Mouse (Mus musculus) hindbrain, embryonic 14.5 days (tissue): Measurements from ENCODE around the gene Dffa. TPM values are rescaled to one million over a fixed set of nuclear protein-coding genes. Genes with fewer than 3 reads are reported as not detected.

ENCODE experiments used
- ATAC-seq: fragments of 200-750 bp; cut with Nextera tagmentation; 2 replicates; pipeline ENCODE4 v1.8.0; 2017; ENCODE audit warnings: moderate number of reproducible peaks, mild to moderate bottlenecking, moderate TSS enrichment, moderate library complexity; ENCODE audit not compliant: low FRiP score
- DNase-seq: peaks from one replicate; pipeline ENCODE4 v3.0.0-alpha.2; 2015; ENCODE audit warnings: low spot score
- H3K27ac ChIP-seq: fragments of 300-500 bp; sonication (generic); 2 replicates; pipeline ENCODE4 v1.5.1; 2014; ENCODE audit warnings: mild to moderate bottlenecking, moderate library complexity
- H3K27me3 ChIP-seq: fragments of 300-500 bp; sonication (generic); 2 replicates; pipeline ENCODE4 v1.6.1; 2014; ENCODE audit warnings: mild to moderate bottlenecking, low read length, mixed read lengths; ENCODE audit not compliant: control insufficient read depth, insufficient read depth
- H3K36me3 ChIP-seq: fragments of 300-500 bp; sonication (generic); replicated peaks from 2 replicates; pipeline ENCODE4 v1.6.1; 2014; ENCODE audit not compliant: control insufficient read depth, insufficient read depth
- H3K4me1 ChIP-seq: fragments of 300-500 bp; sonication (generic); replicated peaks from 2 replicates; pipeline ENCODE4 v1.6.1; 2014; ENCODE audit warnings: antibody characterized with exemption, low read length, mixed read lengths; ENCODE audit not compliant: control insufficient read depth, insufficient read depth
- H3K4me2 ChIP-seq: fragments of 300-500 bp; sonication (generic); replicated peaks from 2 replicates; pipeline ENCODE4 v1.6.1; 2014; ENCODE audit warnings: mild to moderate bottlenecking, moderate library complexity
- H3K4me3 ChIP-seq: fragments of 300-500 bp; sonication (generic); replicated peaks from 2 replicates; pipeline ENCODE4 v1.5.1; 2014; ENCODE audit warnings: mild to moderate bottlenecking, low read length
- H3K9ac ChIP-seq: fragments of 300-500 bp; sonication (generic); 2 replicates; pipeline ENCODE4 v1.6.1; 2014
- H3K9me3 ChIP-seq: fragments of 300-500 bp; sonication (generic); 2 replicates; pipeline ENCODE4 v1.6.1; 2016; ENCODE audit warnings: low read length; ENCODE audit not compliant: control insufficient read depth
- WGBS: fragments of 180-500 bp; shearing (Covaris S2); extraction: QIAGEN DNeasy Blood & Tissue Kit; methylation state at CpG from one replicate; pipeline ENCODE4 v1.1.7; 2014; 5-methylcytosine and 5-hydroxymethylcytosine counted together
- polyA plus RNA-seq: library from polyadenylated mRNA; unstranded; fragments of >200 nt; fragmentation: Nextera tagmentation; extraction: Ambion mirVana; gene quantifications from 2 replicates; pipeline ENCODE4 v1.2.1, GENCODE M21; 2014

Dffa gene
- polyA plus RNA-seq, 1 experiment from 2014 or later = 20.1 TPM

DNA sequence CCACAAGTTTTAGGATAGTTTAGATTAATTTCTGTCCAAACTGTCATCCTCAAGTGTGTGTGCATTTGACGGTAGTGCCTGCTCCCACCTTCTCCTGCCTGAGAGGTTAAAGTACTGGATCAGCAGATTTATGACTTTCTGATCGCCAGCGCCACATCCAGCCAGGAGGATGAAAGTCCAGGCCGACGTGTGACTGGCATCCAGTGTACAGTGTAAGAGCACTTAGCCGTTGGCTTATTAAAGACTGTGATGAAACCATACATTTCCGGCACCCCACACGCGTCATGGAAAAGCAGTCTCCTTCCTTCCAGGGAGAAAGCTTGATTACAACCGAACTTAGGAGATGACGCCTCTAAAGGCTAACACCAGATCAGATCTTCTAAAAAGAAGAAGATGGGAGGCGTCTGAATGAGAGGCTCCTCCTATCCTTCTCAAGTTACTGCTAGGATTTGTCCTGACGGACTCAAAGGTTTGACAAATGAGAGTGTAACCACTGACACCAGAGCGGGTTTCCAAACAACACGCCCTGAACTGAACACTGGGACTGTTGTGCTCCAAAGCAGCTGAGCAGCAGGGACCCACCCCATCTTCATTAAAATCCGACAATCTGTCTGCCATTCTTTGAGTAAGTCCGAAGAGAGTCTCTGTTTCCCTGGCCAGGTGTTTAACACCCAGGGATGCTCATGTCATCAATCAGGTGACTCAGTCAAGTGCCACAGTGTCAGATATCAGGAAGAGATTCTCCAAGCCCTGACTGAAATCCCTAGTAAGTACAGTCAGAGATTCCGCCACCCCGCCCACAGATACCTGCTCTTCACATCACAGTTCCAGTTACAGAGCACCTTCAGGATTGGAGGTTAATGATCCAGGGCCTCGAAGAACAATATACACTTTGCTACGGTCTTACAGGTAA is 41.3 kb upstream of the Dffa start:
- H3K4me1 ChIP-seq = peaks cover 34% of the 10 kb centered on the region
- no peak overlapping the region for H3K9ac ChIP-seq
- H3K4me3 ChIP-seq = no peak overlapping the region
- no peak overlapping the region for H3K27ac ChIP-seq
- WGBS = 57% methylated on average over 21 of the region's 21 CpGs
- H3K27me3 ChIP-seq = no peaks in the 10 kb centered on the region
- DNase-seq (no peak), ATAC-seq (no peak)
- no peaks in the 10 kb centered on the region for H3K36me3 ChIP-seq
- no peaks in the 10 kb centered on the region for H3K9me3 ChIP-seq
- no peak overlapping the region for H3K4me2 ChIP-seq

DNA sequence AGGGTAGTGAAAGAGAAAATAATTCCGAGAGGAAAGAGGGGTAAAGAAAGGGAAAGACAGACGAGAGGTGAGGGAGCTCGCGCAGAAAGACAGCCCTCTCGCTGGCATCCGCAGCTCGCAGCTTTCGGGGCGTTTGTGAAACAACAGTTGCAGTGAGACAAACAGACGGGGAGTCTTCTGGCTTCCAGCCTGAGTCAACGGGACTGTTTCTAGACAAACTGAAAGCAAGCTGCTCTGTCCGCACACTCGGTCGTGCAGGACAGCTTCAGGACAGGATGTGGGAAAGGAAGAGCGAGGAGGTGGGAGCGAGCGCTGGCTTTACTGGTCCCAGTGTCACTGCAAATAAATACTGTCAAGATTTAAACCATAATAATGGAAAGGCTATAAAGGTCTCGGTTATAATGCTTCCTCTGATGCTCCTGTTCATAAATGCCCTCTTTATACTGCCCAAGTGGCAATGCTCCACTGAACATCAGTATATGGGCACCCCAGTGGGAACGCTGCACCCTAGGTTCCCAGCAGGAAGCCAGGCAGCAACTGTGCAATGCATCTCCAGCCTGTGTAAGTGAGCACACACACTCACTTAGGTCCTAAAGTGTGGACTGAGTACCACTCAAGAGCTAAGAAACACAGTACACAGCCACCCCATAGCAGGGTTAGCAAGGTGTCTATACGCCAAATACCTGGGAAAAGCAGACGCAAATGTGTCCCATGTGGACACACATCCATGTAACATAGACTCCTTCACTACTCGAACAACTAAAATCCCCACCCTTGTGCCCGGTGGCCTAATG is 39.7 kb upstream of the Dffa start:
- DNase-seq (no peak), ATAC-seq (no peak)
- Histone ChIP-seq H3K27ac (no peak overlapping the region), H3K36me3 (no peaks in the 10 kb centered on the region), H3K27me3 (no peaks in the 10 kb centered on the region), H3K4me3 (no peak overlapping the region), H3K9me3 (no peaks in the 10 kb centered on the region), H3K9ac (no peak overlapping the region), H3K4me2 (no peak overlapping the region), H3K4me1 (peaks cover 19% of the 10 kb centered on the region)
- 86% methylated on average over 23 of the region's 23 CpGs for WGBS

- no peaks in the 10 kb centered on the region for H3K27me3 ChIP-seq
- H3K4me1 ChIP-seq = peaks cover 6% of the 10 kb centered on the region
- no peak overlapping the region for H3K4me2 ChIP-seq
- DNase-seq (peak; percentile 45), ATAC-seq (peak; percentile 43)
- H3K9ac ChIP-seq = 0 out of 2 replicates have a peak overlapping the region, but pooled peaks have one; percentile 29
- H3K4me3 ChIP-seq = no peak overlapping the region
- no peaks in the 10 kb centered on the region for H3K9me3 ChIP-seq
- H3K27ac ChIP-seq = 0 out of 2 replicates have a peak overlapping the region, but pooled peaks have one; percentile 49
- H3K36me3 ChIP-seq = peaks cover 1% of the 10 kb centered on the region; the same call in 1 of the 2 replicates
- WGBS = 78% methylated on average over 22 of the region's 22 CpGs
Observed at GRCm38 (mm10) chr4:149066672-149067551, 37.0 kb upstream of the Dffa start.

GRCm38 (mm10) chr4:149075073-149075472 is 28.9 kb upstream of the Dffa start:
- no peak overlapping the region for H3K9ac ChIP-seq
- H3K27me3 ChIP-seq = no peaks in the 10 kb centered on the region
- no peaks in the 10 kb centered on the region; the same call in 1 of the 2 replicates for H3K4me1 ChIP-seq
- ATAC-seq (no peak), DNase-seq (no peak)
- no peaks in the 10 kb centered on the region for H3K9me3 ChIP-seq
- no peak overlapping the region for H3K4me2 ChIP-seq
- H3K27ac ChIP-seq = no peak overlapping the region; the same call in 1 of the 2 replicates
- H3K36me3 ChIP-seq = peaks cover 22% of the 10 kb centered on the region
- H3K4me3 ChIP-seq = no peak overlapping the region
- 98% methylated on average over 13 of the region's 13 CpGs for WGBS

- DNase-seq (peak; percentile 82), ATAC-seq (peak; percentile 71)
- H3K9me3 ChIP-seq = no peaks in the 10 kb centered on the region
- H3K4me2 ChIP-seq = no peak overlapping the region
- peaks cover 22% of the 10 kb centered on the region for H3K36me3 ChIP-seq
- H3K4me1 ChIP-seq = no peaks in the 10 kb centered on the region; the same call in 1 of the 2 replicates
- WGBS = 20% methylated on average over 10 of the region's 10 CpGs
- no peak overlapping the region for H3K9ac ChIP-seq
- no peaks in the 10 kb centered on the region for H3K27me3 ChIP-seq
- H3K27ac ChIP-seq = no peak overlapping the region
- H3K4me3 ChIP-seq = no peak overlapping the region
Observed at GRCm38 (mm10) chr4:149075871-149076575, 27.9 kb upstream of the Dffa start.

- H3K9ac ChIP-seq = no peak overlapping the region
- DNase-seq (no peak), ATAC-seq (no peak)
- no peaks in the 10 kb centered on the region for H3K27me3 ChIP-seq
- H3K27ac ChIP-seq = no peak overlapping the region
- no peak overlapping the region for H3K4me3 ChIP-seq
- no peaks in the 10 kb centered on the region for H3K9me3 ChIP-seq
- WGBS = 67% methylated on average over 4 of the region's 4 CpGs
- no peak overlapping the region for H3K4me2 ChIP-seq
- H3K4me1 ChIP-seq = no peaks in the 10 kb centered on the region; the same call in 1 of the 2 replicates
- peaks cover 13% of the 10 kb centered on the region for H3K36me3 ChIP-seq
Observed at GRCm38 (mm10) chr4:149078261-149078660, 25.7 kb upstream of the Dffa start.

DNA sequence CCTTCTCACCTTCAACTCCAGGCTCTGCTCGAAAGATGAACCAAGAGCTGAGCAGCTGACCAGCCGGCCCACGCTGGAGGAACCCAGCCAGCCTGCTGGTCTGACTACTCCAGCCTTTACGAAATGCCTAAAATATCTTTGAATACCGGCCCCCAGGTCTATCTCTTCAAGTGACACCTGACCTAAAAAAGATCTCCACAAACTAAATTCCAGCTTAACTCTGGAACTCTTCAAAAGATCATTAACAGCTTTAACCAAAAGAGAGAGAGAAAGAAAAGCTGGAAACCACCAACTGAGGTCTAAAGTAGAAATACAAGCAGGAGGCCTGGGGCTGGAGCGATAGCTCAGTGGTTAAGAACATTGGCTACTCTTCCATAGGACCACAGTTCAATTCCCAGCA is 24.3 kb upstream of the Dffa start:
- no peaks in the 10 kb centered on the region for H3K9me3 ChIP-seq
- no peaks in the 10 kb centered on the region; the same call in 1 of the 2 replicates for H3K4me1 ChIP-seq
- WGBS = 94% methylated on average over 6 of the region's 6 CpGs
- no peak overlapping the region for H3K9ac ChIP-seq
- H3K36me3 ChIP-seq = peaks cover 10% of the 10 kb centered on the region
- no peak overlapping the region for H3K4me2 ChIP-seq
- no peak overlapping the region for H3K4me3 ChIP-seq
- H3K27me3 ChIP-seq = no peaks in the 10 kb centered on the region
- H3K27ac ChIP-seq = no peak overlapping the region
- ATAC-seq (no peak), DNase-seq (no peak)

DNA sequence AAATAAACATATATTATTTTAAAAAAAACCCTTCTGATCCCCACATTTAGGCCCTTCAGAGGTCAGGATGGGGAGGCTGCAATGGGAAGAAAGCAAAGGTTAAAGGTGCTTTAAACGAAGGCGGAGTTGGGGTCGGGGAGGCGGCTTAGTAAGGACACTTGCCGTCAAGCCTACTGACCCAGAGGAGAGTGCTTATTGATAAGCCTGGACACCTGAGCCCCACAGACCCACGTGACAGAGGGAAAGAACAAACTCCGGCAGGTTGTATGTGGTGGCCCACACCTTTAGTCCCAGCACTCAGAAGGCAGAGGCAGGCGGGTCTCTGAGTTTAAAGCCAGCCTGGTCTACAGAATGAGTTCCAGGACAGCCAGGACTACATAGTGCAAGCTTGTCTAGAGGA is 23.8 kb upstream of the Dffa start:
- Histone ChIP-seq H3K4me1 (no peaks in the 10 kb centered on the region; the same call in 1 of the 2 replicates), H3K27me3 (no peaks in the 10 kb centered on the region), H3K4me2 (no peak overlapping the region), H3K36me3 (peaks cover 5% of the 10 kb centered on the region; the same call in 1 of the 2 replicates), H3K27ac (no peak overlapping the region), H3K4me3 (no peak overlapping the region), H3K9ac (no peak overlapping the region), H3K9me3 (no peaks in the 10 kb centered on the region)
- WGBS = 95% methylated on average over 8 of the region's 8 CpGs
- DNase-seq (no peak), ATAC-seq (no peak)
